Mouse (Mus musculus) neutrophil, adult 59 days (primary cell): ENCODE results near the gene Ghitm. TPM values are rescaled to one million over a fixed set of nuclear protein-coding genes. Genes with fewer than 3 reads are reported as not detected.

Experiments
- total RNA-seq, 2 experiments: library from RNA; stranded (reverse); gene quantifications; 1 replicate in 1 of 2; 2 replicates in 1 of 2; pipeline ENCODE4 v1.2.4; 2023

Ghitm gene
- 100 to 1,000 TPM; 103 to 108 TPM for total RNA-seq

GRCm38 (mm10) chr14:37135127-37135593 is at the start of gene Ghitm:
Ghitm (minus strand) TSS chr14:37135272.

GRCm38 (mm10) chr14:37113922-37114321 is 21.1 kb downstream of the Ghitm start, which contains the start of gene 2610528A11Rik:
2610528A11Rik (minus strand) TSS chr14:37114022.

GRCm38 (mm10) chr14:37097956-37098530 is 37.0 kb downstream of the Ghitm start, which contains the start of gene Cdhr1:
Cdhr1 (minus strand) TSS chr14:37098347.

Other genes starting within 250 kb of the Ghitm start
- gene Ccser2, start 166.5 kb downstream of the Ghitm start, total RNA-seq: 10 to 100 TPM; 10.7 to 11.9 TPM
- gene Rgr, start 86.3 kb downstream of the Ghitm start, total RNA-seq: not detected
- not detected for gene Lrit1, start 80.4 kb downstream of the Ghitm start, total RNA-seq
- gene Lrit2, start 67.3 kb downstream of the Ghitm start, total RNA-seq: not detected
- gene Cdhr1, start 36.9 kb downstream of the Ghitm start, total RNA-seq: not detected
- gene 2610528A11Rik, start 21.2 kb downstream of the Ghitm start, total RNA-seq: not detected